Mouse (Mus musculus) MEL (cell line): Measurements from ENCODE around the gene Dohh. TPM values are rescaled to one million over a fixed set of nuclear protein-coding genes. Genes with fewer than 3 reads are reported as not detected.

ENCODE experiments used
- DNase-seq: peaks from one replicate; pipeline ENCODE4 v3.0.0; 2011; ENCODE audit warnings: low read depth, low spot score
- H3K27ac ChIP-seq: 2 replicates; pipeline ENCODE4 v1.5.1; 2012; ENCODE audit warnings: low read depth, mild to moderate bottlenecking, control low read depth, low read length, moderate library complexity; ENCODE audit not compliant: control insufficient read depth
- H3K27me3 ChIP-seq, 2 experiments: fragments of 150-350 bp in 1 of 2; sonication (generic) in 1 of 2; 2 replicates each; pipeline ENCODE4 v1.6.1; 2012; ENCODE audit warnings: low read length in 2 of 2, mild to moderate bottlenecking in 2 of 2, improper control_type of control experiment in 1 of 2, moderate library complexity in 1 of 2; ENCODE audit not compliant: insufficient read depth in 2 of 2, control insufficient read depth in 1 of 2
- H3K36me3 ChIP-seq, 2 experiments: 2 replicates each; pipeline ENCODE4 v1.6.1; 2012 to 2014; ENCODE audit warnings: low read length in 2 of 2, improper control_type of control experiment in 1 of 2, inconsistent platforms in 1 of 2, mild to moderate bottlenecking in 1 of 2; ENCODE audit not compliant: insufficient read depth in 2 of 2, control insufficient read depth in 1 of 2
- H3K4me1 ChIP-seq, 2 experiments: fragments of 150-350 bp in 1 of 2; sonication (generic) in 1 of 2; 2 replicates each; pipeline ENCODE4 v1.6.1; 2012; ENCODE audit warnings: low read length in 2 of 2, improper control_type of control experiment in 1 of 2, mild to moderate bottlenecking in 1 of 2; ENCODE audit not compliant: insufficient read depth in 2 of 2, control insufficient read depth in 1 of 2
- H3K4me3 ChIP-seq, 2 experiments: fragments of 150-350 bp in 1 of 2; sonication (generic) in 1 of 2; 2 replicates each; pipeline ENCODE4 v1.5.1; 2012; ENCODE audit warnings: low read depth in 2 of 2, low read length in 2 of 2, mild to moderate bottlenecking in 2 of 2, moderate library complexity in 2 of 2, control low read depth in 1 of 2, improper control_type of control experiment in 1 of 2; ENCODE audit not compliant: control insufficient read depth in 1 of 2, insufficient read depth in 1 of 2
- H3K79me2 ChIP-seq: 2 replicates; pipeline ENCODE4 v1.6.1; 2012; ENCODE audit warnings: mild to moderate bottlenecking, low read length, moderate library complexity; ENCODE audit not compliant: control insufficient read depth, poor library complexity, insufficient read depth
- H3K9ac ChIP-seq: 2 replicates; pipeline ENCODE4 v1.6.1; 2012; ENCODE audit warnings: low read depth, mild to moderate bottlenecking, control low read depth, low read length, moderate library complexity; ENCODE audit not compliant: control insufficient read depth, poor library complexity, severe bottlenecking
- H3K9me3 ChIP-seq: fragments of 150-350 bp; sonication (generic); replicated peaks from 2 replicates; pipeline ENCODE4 v1.6.1; 2012; ENCODE audit warnings: mild to moderate bottlenecking, low read length, improper control_type of control experiment, moderate library complexity; ENCODE audit not compliant: insufficient read depth
- BHLHE40 ChIP-seq: IDR thresholded peaks from 2 replicates; pipeline ENCODE4 v1.6.1; 2012; ENCODE audit warnings: low read depth, mild to moderate bottlenecking, inconsistent platforms, low read length, improper control_type of control experiment, borderline replicate concordance
- CHD2 ChIP-seq: IDR thresholded peaks from 2 replicates; pipeline ENCODE4 v1.6.1; 2011; ENCODE audit warnings: low read length, improper control_type of control experiment
- CTCF ChIP-seq, 3 experiments: IDR thresholded peaks in 2 of 3; conservative IDR thresholded peaks in 1 of 3; 2 replicates each; pipeline ENCODE4 v1.5.1; 2011 to 2012; ENCODE audit warnings: low read length in 3 of 3, low read depth in 2 of 3, mild to moderate bottlenecking in 2 of 3, improper control_type of control experiment in 1 of 3, inconsistent platforms in 1 of 3, mixed read lengths in 1 of 3, moderate library complexity in 1 of 3; ENCODE audit not compliant: control insufficient read depth in 1 of 3, insufficient read depth in 1 of 3, poor library complexity in 1 of 3, severe bottlenecking in 1 of 3
- E2F4 ChIP-seq: IDR thresholded peaks from 2 replicates; pipeline ENCODE4 v1.6.1; 2011; ENCODE audit warnings: low read depth, low read length, improper control_type of control experiment, borderline replicate concordance
- ELF1 ChIP-seq: IDR thresholded peaks from 2 replicates; pipeline ENCODE4 v1.6.1; 2014; ENCODE audit warnings: low read depth, mild to moderate bottlenecking, inconsistent platforms, low read length, improper control_type of control experiment, moderate library complexity
- ETS1 ChIP-seq: IDR thresholded peaks from 2 replicates; pipeline ENCODE4 v1.6.1; 2012; ENCODE audit warnings: low read depth, mild to moderate bottlenecking, inconsistent platforms, low read length, improper control_type of control experiment, moderate library complexity
- GATA1 ChIP-seq: IDR thresholded peaks from 2 replicates; pipeline ENCODE4 v1.6.1; 2011; ENCODE audit warnings: low read depth, low read length, improper control_type of control experiment
- MAX ChIP-seq: IDR thresholded peaks from 2 replicates; pipeline ENCODE4 v1.6.1; 2011; ENCODE audit warnings: low read length, improper control_type of control experiment
- MEF2A ChIP-seq: IDR thresholded peaks from 2 replicates; pipeline ENCODE4 v1.6.1; 2014; ENCODE audit warnings: low read depth, mild to moderate bottlenecking, inconsistent platforms, low read length, improper control_type of control experiment; ENCODE audit not compliant: poor library complexity, insufficient replicate concordance, severe bottlenecking; ENCODE audit errors: extremely low read depth
- MXI1 ChIP-seq: IDR thresholded peaks from 2 replicates; pipeline ENCODE4 v1.6.1; 2011; ENCODE audit warnings: mild to moderate bottlenecking, low read depth, low read length, improper control_type of control experiment
- MYB ChIP-seq: IDR thresholded peaks from 2 replicates; pipeline ENCODE4 v1.6.1; 2011; ENCODE audit warnings: mild to moderate bottlenecking, low read depth, low read length, improper control_type of control experiment
- NELFE ChIP-seq: IDR thresholded peaks from 2 replicates; pipeline ENCODE4 v1.6.1; 2011; ENCODE audit warnings: low read depth, low read length, improper control_type of control experiment
- NRF1 ChIP-seq: IDR thresholded peaks from 2 replicates; pipeline ENCODE4 v1.6.1; 2014; ENCODE audit warnings: low read depth, mild to moderate bottlenecking, inconsistent platforms, low read length, improper control_type of control experiment, moderate library complexity; ENCODE audit not compliant: poor library complexity, insufficient read depth, severe bottlenecking
- POLR2A ChIP-seq, 2 experiments: IDR thresholded peaks; 2 replicates each; pipeline ENCODE4 v1.6.1; 2011 to 2012; ENCODE audit warnings: low read length in 2 of 2, mild to moderate bottlenecking in 2 of 2, control low read depth in 1 of 2, improper control_type of control experiment in 1 of 2, low read depth in 1 of 2, moderate library complexity in 1 of 2; ENCODE audit not compliant: control insufficient read depth in 1 of 2, insufficient read depth in 1 of 2, poor library complexity in 1 of 2
- POLR2AphosphoS5 ChIP-seq: IDR thresholded peaks from 2 replicates; pipeline ENCODE4 v1.6.1; 2012; ENCODE audit warnings: low read depth, borderline replicate concordance, mild to moderate bottlenecking, inconsistent platforms, low read length, moderate library complexity, mixed read lengths
- RCOR1 ChIP-seq: IDR thresholded peaks from 2 replicates; pipeline ENCODE4 v1.6.1; 2012; ENCODE audit warnings: low read depth, mild to moderate bottlenecking, inconsistent platforms, low read length, improper control_type of control experiment
- SIN3A ChIP-seq: IDR thresholded peaks from 2 replicates; pipeline ENCODE4 v1.6.1; 2012; ENCODE audit warnings: low read length, improper control_type of control experiment, inconsistent platforms
- TBP ChIP-seq: IDR thresholded peaks from 2 replicates; pipeline ENCODE4 v1.8.0; 2011; ENCODE audit warnings: low read depth, low read length, improper control_type of control experiment
- USF1 ChIP-seq: IDR thresholded peaks from 2 replicates; pipeline ENCODE4 v1.6.1; 2014; ENCODE audit warnings: low read depth, mild to moderate bottlenecking, inconsistent platforms, low read length, improper control_type of control experiment, moderate library complexity
- USF2 ChIP-seq, 2 experiments: IDR thresholded peaks; 2 replicates each; pipeline ENCODE4 v1.6.1; 2011 to 2012; ENCODE audit warnings: improper control_type of control experiment in 2 of 2, low read length in 2 of 2, borderline replicate concordance in 1 of 2, inconsistent platforms in 1 of 2, low read depth in 1 of 2, mild to moderate bottlenecking in 1 of 2; ENCODE audit not compliant: insufficient read depth in 1 of 2
- ZKSCAN1 ChIP-seq: IDR thresholded peaks from 2 replicates; pipeline ENCODE4 v1.6.1; 2012; ENCODE audit warnings: low read depth, mild to moderate bottlenecking, inconsistent platforms, low read length, improper control_type of control experiment, moderate library complexity
- ZMIZ1 ChIP-seq: IDR thresholded peaks from 2 replicates; pipeline ENCODE4 v1.6.1; 2012; ENCODE audit warnings: low read depth, mild to moderate bottlenecking, inconsistent platforms, low read length, improper control_type of control experiment, moderate library complexity
- ZNF384 ChIP-seq: IDR thresholded peaks from 2 replicates; pipeline ENCODE4 v1.6.1; 2012; ENCODE audit warnings: low read depth, mild to moderate bottlenecking, inconsistent platforms, low read length, improper control_type of control experiment
- polyA plus RNA-seq, 2 experiments: library from polyadenylated mRNA; stranded (reverse) in 1 of 2; unstranded in 1 of 2; fragments of >175 nt in 1 of 2; fragments of >200 nt in 1 of 2; gene quantifications; 2 replicates each; pipeline versions ENCODE4 v1.2.1 to v1.2.4; 2012; ENCODE audit warnings: low replicate concordance in 2 of 2, low read depth in 1 of 2; ENCODE audit not compliant: insufficient read length in 2 of 2, insufficient read depth in 1 of 2, missing spikeins in 1 of 2
- total RNA-seq: library from RNA; depleted of rRNA; stranded (reverse); fragments of 300-350 nt; gene quantifications from 2 replicates; pipeline ENCODE4 v1.2.3, GENCODE M21; 2012

Gene Dohh
- total and polyA plus RNA-seq, 3 experiments: 145 to 153 TPM; not detected in 1

GRCm38 (mm10) chr10:81420191-81420767 is 36.1 kb downstream of the Dohh start:
- TF ChIP-seq BHLHE40 (no peak), NRF1 (no peak), USF1 (no peak), POLR2AphosphoS5 (no peak), ETS1 (no peak), NELFE (no peak), E2F4 (no peak), ZNF384 (no peak), MYB (no peak), USF2 (IDR thresholded peaks at IDR 0.05; ENCODE audit: borderline replicate concordance in 1 of 2, insufficient read depth in 1 of 2, low read depth in 1 of 2, low read length in 2 of 2) (no peak), CHD2 (no peak), ZMIZ1 (no peak), SIN3A (no peak), ELF1 (no peak)
- TF ChIP-seq, all 39 proteins: peak for 0
- no peak for DNase-seq
- Histone ChIP-seq H3K9me3 (no peaks in the 10 kb centered on the region), H3K27ac (no peak overlapping the region), H3K4me3 (no peak overlapping the region), H3K9ac (no peak overlapping the region), H3K36me3 (no peaks in the 10 kb centered on the region), H3K4me1 (no peaks in the 10 kb centered on the region), H3K79me2 (peaks cover 1% of the 10 kb centered on the region; the same call in 1 of the 2 replicates), H3K27me3 (no peaks in the 10 kb centered on the region)

DNA sequence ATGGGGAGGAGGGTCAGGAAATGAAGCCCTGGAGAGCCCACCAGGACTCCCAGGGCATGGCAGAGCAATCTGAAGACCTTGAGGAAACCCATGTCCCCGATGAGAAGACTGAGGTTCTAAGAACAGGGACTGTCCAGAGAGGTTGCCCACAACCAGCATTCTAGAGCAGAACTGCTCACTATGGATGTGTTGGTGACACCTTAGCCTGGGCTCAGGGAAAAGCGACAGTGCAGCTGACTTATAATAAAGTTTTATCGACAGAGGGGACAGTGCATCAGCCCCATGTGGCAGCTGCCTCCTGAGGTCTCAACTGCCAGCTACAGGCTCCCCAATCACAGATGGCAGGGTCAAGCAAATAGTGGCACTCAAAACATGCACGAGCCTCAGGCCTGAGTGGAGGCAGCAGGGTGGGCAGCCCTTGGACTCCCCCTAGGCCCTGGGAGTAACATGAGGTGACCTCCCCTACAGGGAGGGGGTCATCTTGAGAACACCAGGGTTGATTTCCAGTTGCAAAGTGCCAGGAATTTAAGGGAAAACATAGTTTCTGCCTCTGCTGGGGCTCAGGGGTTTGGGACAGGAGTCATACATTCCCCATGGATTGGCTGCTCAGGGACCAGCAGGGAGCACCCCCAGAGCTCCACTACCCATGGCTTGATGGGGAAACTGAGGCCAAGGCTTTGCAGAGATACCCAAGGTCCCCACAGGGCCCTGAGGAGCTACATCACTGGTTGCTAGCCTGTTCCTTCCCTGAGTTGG is 37.0 kb downstream of the Dohh start:
- no peak for DNase-seq
- Histone ChIP-seq H3K36me3 (no peaks in the 10 kb centered on the region; a peak in 1 of 4 replicates), H3K27me3 (no peaks in the 10 kb centered on the region), H3K9ac (no peak overlapping the region), H3K27ac (no peak overlapping the region), H3K4me1 (no peaks in the 10 kb centered on the region), H3K4me3 (no peak overlapping the region), H3K79me2 (peaks cover 5% of the 10 kb centered on the region), H3K9me3 (no peaks in the 10 kb centered on the region)
- TF ChIP-seq ZKSCAN1 (no peak), GATA1 (no peak), ELF1 (no peak), MXI1 (no peak), MEF2A (no peak), SIN3A (no peak), ETS1 (no peak), POLR2AphosphoS5 (no peak), RCOR1 (no peak), CTCF (IDR thresholded peaks at IDR 0.05 in 2 of 3, conservative IDR thresholded peaks at IDR 0.05 in 1 of 3; ENCODE audit: control insufficient read depth in 1 of 3, insufficient read depth in 1 of 3, low read depth in 2 of 3, low read length in 3 of 3, poor library complexity in 1 of 3, severe bottlenecking in 1 of 3) (no peak), MAX (no peak), POLR2A (IDR thresholded peaks at IDR 0.05; ENCODE audit: control insufficient read depth in 1 of 2, insufficient read depth in 1 of 2, low read depth in 1 of 2, low read length in 2 of 2, poor library complexity in 1 of 2) (no peak), USF1 (no peak), TBP (no peak)
